Mouse (Mus musculus) liver, embryonic 14.5 days (tissue): ENCODE results near the gene Nptn.

Experiments used
- CTCF ChIP-seq: IDR thresholded peaks from 2 replicates; pipeline ENCODE4 v1.5.1; 2016; ENCODE audit warnings: antibody characterized with exemption, low read depth, control low read depth
- EP300 ChIP-seq: IDR thresholded peaks from 2 replicates; pipeline ENCODE4 v1.6.1; 2016; ENCODE audit warnings: antibody characterized with exemption, low read depth

- TF ChIP-seq CTCF: no peak
- TF ChIP-seq EP300: no peak
Measured at GRCm38 (mm10) chr9:58583267-58583641, 1.2 kb downstream of the Nptn start.
